Mouse (Mus musculus) midbrain, embryonic 14.5 days (tissue): ENCODE measurements at regions not wholly inside any gene's neighbourhood (a gene's known extent, or its start where the extent isn't known, plus 50 kb on each side); places are given as distances from the start of the nearest gene placed in this dataset.
A peak's percentile ranks its signal among the peaks of the same experiment; 100 is the strongest.

Experiments
- ATAC-seq: fragments of 200-750 bp; cut with Nextera tagmentation; 2 replicates; pipeline ENCODE4 v1.8.0; 2017; ENCODE audit warnings: moderate number of reproducible peaks, moderate library complexity; ENCODE audit not compliant: low FRiP score, low TSS enrichment
- DNase-seq: peaks from one replicate; pipeline ENCODE4 v3.0.0-alpha.2; 2015
- H3K27ac ChIP-seq: fragments of 300-500 bp; sonication (generic); replicated peaks from 2 replicates; pipeline ENCODE4 v1.5.1; 2014; ENCODE audit warnings: mild to moderate bottlenecking, low read depth, low read length, moderate library complexity
- H3K27me3 ChIP-seq: fragments of 300-500 bp; sonication (generic); 2 replicates; pipeline ENCODE4 v1.6.1; 2014; ENCODE audit warnings: low read length, control low read depth, mixed read lengths; ENCODE audit not compliant: control insufficient read depth, insufficient read depth
- H3K36me3 ChIP-seq: fragments of 300-500 bp; sonication (generic); 2 replicates; pipeline ENCODE4 v1.6.1; 2014; ENCODE audit warnings: low read length, control low read depth; ENCODE audit not compliant: control insufficient read depth, insufficient read depth
- H3K4me1 ChIP-seq: fragments of 300-500 bp; sonication (generic); 2 replicates; pipeline ENCODE4 v1.6.1; 2014; ENCODE audit warnings: mild to moderate bottlenecking, antibody characterized with exemption, low read length, control low read depth; ENCODE audit not compliant: control insufficient read depth, insufficient read depth
- H3K4me2 ChIP-seq: fragments of 300-500 bp; sonication (generic); 2 replicates; pipeline ENCODE4 v1.6.1; 2014; ENCODE audit warnings: mild to moderate bottlenecking, low read length, moderate library complexity
- H3K4me3 ChIP-seq: fragments of 300-500 bp; sonication (generic); replicated peaks from 2 replicates; pipeline ENCODE4 v1.5.1; 2014; ENCODE audit warnings: low read depth, low read length
- H3K9ac ChIP-seq: fragments of 300-500 bp; sonication (generic); replicated peaks from 2 replicates; pipeline ENCODE4 v1.6.1; 2014; ENCODE audit warnings: mild to moderate bottlenecking, low read length, moderate library complexity
- H3K9me3 ChIP-seq: fragments of 300-500 bp; sonication (generic); 2 replicates; pipeline ENCODE4 v1.6.1; 2016; ENCODE audit warnings: low read length, control low read depth, mixed read lengths; ENCODE audit not compliant: control insufficient read depth
- WGBS: fragments of 180-500 bp; shearing (Covaris S2); extraction: QIAGEN DNeasy Blood & Tissue Kit; methylation state at CpG from one replicate; pipeline ENCODE4 v1.1.7; 2014; 5-methylcytosine and 5-hydroxymethylcytosine counted together

GRCm38 (mm10) chr14:58987688-58988087 lies 155.0 kb downstream of the 1700129C05Rik start:
- 20% methylated on average over 8 of the region's 8 CpGs for whole genome bisulfite sequencing
- H3K27me3 ChIP-seq, result no peaks in the 10 kb centered on the region
- H3K4me3 ChIP-seq, result no peak overlapping the region
- no peaks in the 10 kb centered on the region for H3K36me3 ChIP-seq
- peaks cover 6% of the 10 kb centered on the region; the same call in 1 of the 2 replicates for H3K4me1 ChIP-seq
- ATAC-seq (no peak), DNase-seq (peak; percentile 40)
- H3K9ac ChIP-seq, result no peak overlapping the region
- H3K9me3 ChIP-seq, result 0 out of 2 replicates have a peak, but pooled peaks cover 3% of the 10 kb centered on the region
- no peak overlapping the region for H3K4me2 ChIP-seq
- H3K27ac ChIP-seq, result no peak overlapping the region

DNA sequence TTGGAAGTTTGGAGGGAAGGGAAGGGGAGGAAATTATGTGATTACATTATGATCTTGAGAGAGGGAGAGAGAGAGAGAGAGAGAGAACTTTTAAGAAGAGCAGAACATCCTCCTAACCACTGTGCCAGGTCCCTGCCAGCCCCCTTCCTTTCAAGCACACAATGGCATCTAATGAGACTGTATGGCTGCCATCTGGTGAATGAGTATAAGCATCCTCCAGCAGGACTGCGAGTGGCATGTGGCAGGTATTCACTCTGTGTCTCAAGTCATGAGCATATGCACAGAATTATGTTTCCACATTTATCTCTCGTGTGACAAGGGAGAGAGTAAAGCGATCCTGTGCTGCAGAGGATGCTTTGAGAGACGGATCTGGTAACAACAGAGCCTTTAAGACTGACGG lies 156.9 kb downstream of the 1700129C05Rik start:
- Histone ChIP-seq H3K9me3 (no peaks in the 10 kb centered on the region), H3K27ac (no peak overlapping the region), H3K27me3 (no peaks in the 10 kb centered on the region), H3K36me3 (no peaks in the 10 kb centered on the region), H3K4me1 (peaks cover 6% of the 10 kb centered on the region; the same call in 1 of the 2 replicates), H3K4me3 (no peak overlapping the region), H3K9ac (no peak overlapping the region), H3K4me2 (no peak overlapping the region)
- 72% methylated on average over 5 of the region's 5 CpGs for WGBS
- peak; percentile 9 for DNase-seq
- ATAC-seq, result no peak

GRCm38 (mm10) chr14:58976791-58977190 lies 165.9 kb downstream of the 1700129C05Rik start:
- WGBS, result 89% methylated on average over 4 of the region's 4 CpGs
- Histone ChIP-seq H3K4me2 (no peak overlapping the region), H3K4me3 (no peak overlapping the region), H3K9ac (no peak overlapping the region), H3K36me3 (no peaks in the 10 kb centered on the region), H3K9me3 (no peaks in the 10 kb centered on the region), H3K4me1 (no peaks in the 10 kb centered on the region), H3K27me3 (no peaks in the 10 kb centered on the region), H3K27ac (no peak overlapping the region)
- DNase-seq, result no peak
- no peak for ATAC-seq

DNA sequence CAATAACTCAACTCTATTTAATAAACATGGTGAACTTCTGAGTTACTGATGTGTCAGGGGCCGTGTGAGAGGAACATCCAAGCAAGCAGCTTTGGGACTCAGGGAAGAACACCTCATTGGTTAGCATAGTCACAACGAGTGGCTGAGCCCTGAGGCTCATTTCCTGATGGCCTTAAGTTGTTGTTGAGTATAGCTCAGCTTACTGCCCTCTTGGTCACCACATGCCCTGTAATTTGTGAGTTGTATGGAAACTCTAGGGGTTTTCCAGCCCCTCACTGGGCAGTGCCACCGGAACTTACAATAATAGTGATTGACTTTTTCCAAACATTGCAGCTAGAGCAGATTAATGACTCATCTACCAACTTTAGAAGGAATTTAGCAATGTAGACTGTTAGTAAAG lies 173.4 kb downstream of the 1700129C05Rik start:
- no peaks in the 10 kb centered on the region for H3K9me3 ChIP-seq
- H3K27me3 ChIP-seq, result no peaks in the 10 kb centered on the region
- WGBS, result 86% methylated on average over 3 of the region's 3 CpGs
- no peak overlapping the region for H3K4me3 ChIP-seq
- H3K36me3 ChIP-seq, result no peaks in the 10 kb centered on the region
- H3K27ac ChIP-seq, result no peak overlapping the region
- no peaks in the 10 kb centered on the region for H3K4me1 ChIP-seq
- no peak for ATAC-seq
- no peak overlapping the region for H3K4me2 ChIP-seq
- H3K9ac ChIP-seq, result no peak overlapping the region
- DNase-seq, result no peak

GRCm38 (mm10) chr14:58967975-58968374 lies 174.7 kb downstream of the 1700129C05Rik start:
- no peak overlapping the region for H3K9ac ChIP-seq
- H3K27me3 ChIP-seq, result no peaks in the 10 kb centered on the region
- no peak overlapping the region for H3K4me3 ChIP-seq
- ATAC-seq (no peak), DNase-seq (no peak)
- no peaks in the 10 kb centered on the region for H3K9me3 ChIP-seq
- WGBS, result 94% methylated on average over 5 of the region's 5 CpGs
- H3K36me3 ChIP-seq, result no peaks in the 10 kb centered on the region
- H3K4me1 ChIP-seq, result no peaks in the 10 kb centered on the region
- no peak overlapping the region for H3K4me2 ChIP-seq
- H3K27ac ChIP-seq, result no peak overlapping the region

DNA sequence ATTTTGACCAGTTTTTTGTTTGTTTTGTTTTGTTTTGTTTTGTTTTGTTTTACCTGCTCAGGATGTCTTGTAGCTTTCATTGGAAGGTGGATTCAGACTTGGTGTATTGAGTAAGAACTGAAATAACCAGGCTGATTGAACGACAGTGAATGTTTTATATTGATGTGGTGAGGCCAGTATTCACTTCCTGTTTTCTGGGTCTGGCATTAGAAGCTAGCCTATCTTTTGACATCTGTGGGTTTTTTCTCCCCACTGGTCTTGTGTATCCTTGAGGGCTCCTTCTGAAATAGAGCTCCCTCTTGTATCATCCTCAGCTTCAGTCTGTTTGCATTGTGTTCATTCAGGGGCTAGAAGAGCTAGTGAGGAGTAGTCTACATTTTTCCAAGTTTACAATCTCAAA lies 175.5 kb downstream of the 1700129C05Rik start:
- H3K9ac ChIP-seq, result no peak overlapping the region
- ATAC-seq, result no peak
- H3K27ac ChIP-seq, result no peak overlapping the region
- no peaks in the 10 kb centered on the region for H3K27me3 ChIP-seq
- no peaks in the 10 kb centered on the region for H3K4me1 ChIP-seq
- H3K9me3 ChIP-seq, result no peaks in the 10 kb centered on the region
- H3K4me2 ChIP-seq, result no peak overlapping the region
- no peak for DNase-seq
- no peaks in the 10 kb centered on the region for H3K36me3 ChIP-seq
- no peak overlapping the region for H3K4me3 ChIP-seq
- WGBS, result 88% methylated on average over 1 of the region's 1 CpGs

GRCm38 (mm10) chr14:58944958-58945357 lies 197.7 kb downstream of the 1700129C05Rik start:
- Histone ChIP-seq H3K4me2 (no peak overlapping the region), H3K4me3 (no peak overlapping the region), H3K4me1 (no peaks in the 10 kb centered on the region), H3K9me3 (no peaks in the 10 kb centered on the region), H3K36me3 (no peaks in the 10 kb centered on the region), H3K9ac (no peak overlapping the region), H3K27me3 (no peaks in the 10 kb centered on the region), H3K27ac (no peak overlapping the region)
- DNase-seq (no peak), ATAC-seq (no peak)
- 95% methylated on average over 2 of the region's 2 CpGs for WGBS

GRCm38 (mm10) chr14:58943267-58943765 lies 199.4 kb downstream of the 1700129C05Rik start:
- DNase-seq, result no peak
- H3K27ac ChIP-seq, result no peak overlapping the region
- WGBS, result 95% methylated on average over 1 of the region's 1 CpGs
- H3K9ac ChIP-seq, result no peak overlapping the region
- no peaks in the 10 kb centered on the region for H3K9me3 ChIP-seq
- H3K4me1 ChIP-seq, result peaks cover 6% of the 10 kb centered on the region; the same call in 1 of the 2 replicates
- no peak overlapping the region for H3K4me3 ChIP-seq
- no peak overlapping the region for H3K4me2 ChIP-seq
- no peak for ATAC-seq
- no peaks in the 10 kb centered on the region for H3K27me3 ChIP-seq
- H3K36me3 ChIP-seq, result no peaks in the 10 kb centered on the region

DNA sequence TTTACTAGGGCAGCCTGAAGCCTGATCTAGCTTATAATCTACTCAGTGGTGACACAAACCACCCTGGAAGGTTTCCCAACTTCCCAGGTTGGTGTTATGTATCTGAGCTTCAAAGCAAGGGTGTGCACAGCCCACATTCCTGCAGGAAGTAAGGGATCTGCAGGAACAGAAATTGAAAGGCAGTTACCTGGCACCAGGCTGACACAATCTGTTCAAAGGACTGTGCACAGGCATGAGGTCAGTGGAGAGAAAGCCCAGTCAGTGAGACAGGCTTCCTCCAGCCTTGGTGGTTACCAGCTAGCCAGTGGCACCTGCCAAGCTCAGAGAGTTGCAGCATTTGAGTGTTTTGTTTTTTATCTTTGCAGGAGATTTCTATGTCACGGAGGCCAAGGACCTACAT lies 203.6 kb downstream of the 1700129C05Rik start:
- Histone ChIP-seq H3K4me1 (peaks cover 14% of the 10 kb centered on the region), H3K4me3 (no peak overlapping the region), H3K9me3 (no peaks in the 10 kb centered on the region), H3K36me3 (no peaks in the 10 kb centered on the region), H3K27me3 (no peaks in the 10 kb centered on the region), H3K4me2 (no peak overlapping the region), H3K9ac (no peak overlapping the region), H3K27ac (no peak overlapping the region)
- WGBS, result 82% methylated on average over 1 of the region's 1 CpGs
- ATAC-seq (no peak), DNase-seq (no peak)
